Mouse (Mus musculus) embryonic fibroblast, embryonic 13.5 days (primary cell): ENCODE results near the gene Celf1. TPM values are rescaled to one million over a fixed set of nuclear protein-coding genes. Genes with fewer than 3 reads are reported as not detected.
"Not testable (repeated sequence)": the region's sequence is repeated elsewhere in the genome, so short reads cannot be mapped to it uniquely, and the experiment has no call there.

ENCODE experiments used
- H3K27ac ChIP-seq: 2 replicates; pipeline ENCODE4 v1.5.1; 2012; ENCODE audit warnings: low read length, control low read depth, inconsistent platforms; ENCODE audit not compliant: insufficient read depth
- H3K4me1 ChIP-seq: 2 replicates; pipeline ENCODE4 v1.6.1; 2011; ENCODE audit warnings: low read length; ENCODE audit not compliant: control insufficient read depth, insufficient read depth
- H3K4me3 ChIP-seq: 2 replicates; pipeline ENCODE4 v1.5.1; 2011; ENCODE audit warnings: mild to moderate bottlenecking, control low read depth, low read length; ENCODE audit not compliant: insufficient read depth
- CTCF ChIP-seq: IDR thresholded peaks from 2 replicates; pipeline ENCODE4 v1.5.1; 2011; ENCODE audit warnings: mild to moderate bottlenecking, control low read depth, low read length, moderate library complexity, borderline replicate concordance; ENCODE audit not compliant: insufficient read depth
- POLR2A ChIP-seq: IDR thresholded peaks from 2 replicates; pipeline ENCODE4 v1.6.1; 2011; ENCODE audit warnings: low read depth, mild to moderate bottlenecking, control low read depth, low read length, moderate library complexity
- polyA plus RNA-seq: library from polyadenylated mRNA; stranded (reverse); fragments of >200 nt; gene quantifications from 2 replicates; pipeline ENCODE4 v1.2.4, GENCODE M21; 2011; ENCODE audit warnings: low read depth; ENCODE audit not compliant: missing spikeins, insufficient read length

Gene Celf1
- 80.6 and 90.6 TPM in 2 replicates for polyA plus RNA-seq

GRCm38 (mm10) chr2:90940233-90941229 lies at the start of gene Celf1:
Celf1 (plus strand) TSS chr2:90940382.
- TF ChIP-seq CTCF: no peak
- peak; percentile 58 for TF ChIP-seq POLR2A
- Histone ChIP-seq H3K27ac (peak within 1 kb of the TSS; percentile 85), H3K4me3 (peak within 1 kb of the TSS; percentile 99), H3K4me1 (peaks cover 6% of the 10 kb centered on the region)

DNA sequence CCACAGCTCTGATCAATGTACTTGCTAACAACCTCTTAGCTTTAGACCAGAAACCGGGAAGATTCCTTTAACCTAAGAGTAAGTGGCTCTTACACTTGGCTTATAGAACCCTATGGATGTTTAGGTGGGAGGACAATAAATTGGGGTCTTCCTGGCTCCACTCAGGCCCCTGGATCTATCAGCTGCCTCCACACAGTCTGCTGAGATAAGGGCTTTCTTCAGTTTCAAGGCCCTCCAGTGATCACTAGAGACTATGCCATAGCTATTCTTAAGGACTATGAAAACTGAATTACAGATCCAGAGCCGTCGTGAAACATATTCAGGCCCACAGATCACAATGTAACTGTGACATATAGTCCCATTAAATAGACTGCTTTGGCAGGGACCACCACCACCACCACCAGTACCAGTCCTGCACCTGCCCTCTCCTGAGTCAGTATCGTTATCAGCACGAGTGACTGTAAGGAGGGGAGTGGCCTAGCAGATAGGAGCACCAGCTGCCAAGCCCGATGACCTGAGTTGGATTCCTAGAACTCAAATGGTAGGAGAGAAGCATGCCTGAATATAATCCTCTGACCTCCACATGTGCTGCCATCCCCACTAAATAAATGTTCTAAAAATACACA lies 46.4 kb upstream of the Celf1 start:
- Histone ChIP-seq H3K4me3 (no peak overlapping the region), H3K4me1 (peaks cover 2% of the 10 kb centered on the region; the same call in 1 of the 2 replicates), H3K27ac (no peak overlapping the region)
- TF ChIP-seq CTCF (no peak), POLR2A (no peak)

- not testable (repeated sequence) for H3K4me1 ChIP-seq, H3K4me3 ChIP-seq, H3K27ac ChIP-seq
These were observed 45.9 kb upstream of the Celf1 start for GRCm38 (mm10) chr2:90894299-90894677.

DNA sequence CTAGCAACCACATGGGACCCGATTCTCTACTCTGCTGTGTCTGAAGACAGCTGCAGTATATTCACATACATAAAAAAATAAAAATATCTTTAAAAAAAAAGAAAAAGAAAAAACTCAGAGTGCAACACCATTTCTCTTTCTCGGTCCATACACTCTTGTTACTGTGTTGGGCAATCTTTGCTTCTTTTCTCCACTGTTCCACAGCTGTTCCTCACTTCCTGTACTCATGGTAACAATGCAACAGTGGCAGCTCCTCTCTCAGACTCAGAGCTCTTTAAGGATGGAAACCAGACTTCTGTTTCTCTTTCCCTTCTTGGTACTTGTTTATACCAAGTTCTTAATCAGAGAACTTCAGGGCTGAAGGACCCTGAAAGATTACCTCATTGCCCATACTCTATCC lies 36.8 kb upstream of the Celf1 start:
- TF ChIP-seq POLR2A (no peak), CTCF (no peak)
- no peak overlapping the region for H3K27ac ChIP-seq
- H3K4me3 ChIP-seq: peak overlapping the region; percentile 93
- peaks cover 3% of the 10 kb centered on the region; the same call in 1 of the 2 replicates for H3K4me1 ChIP-seq

DNA sequence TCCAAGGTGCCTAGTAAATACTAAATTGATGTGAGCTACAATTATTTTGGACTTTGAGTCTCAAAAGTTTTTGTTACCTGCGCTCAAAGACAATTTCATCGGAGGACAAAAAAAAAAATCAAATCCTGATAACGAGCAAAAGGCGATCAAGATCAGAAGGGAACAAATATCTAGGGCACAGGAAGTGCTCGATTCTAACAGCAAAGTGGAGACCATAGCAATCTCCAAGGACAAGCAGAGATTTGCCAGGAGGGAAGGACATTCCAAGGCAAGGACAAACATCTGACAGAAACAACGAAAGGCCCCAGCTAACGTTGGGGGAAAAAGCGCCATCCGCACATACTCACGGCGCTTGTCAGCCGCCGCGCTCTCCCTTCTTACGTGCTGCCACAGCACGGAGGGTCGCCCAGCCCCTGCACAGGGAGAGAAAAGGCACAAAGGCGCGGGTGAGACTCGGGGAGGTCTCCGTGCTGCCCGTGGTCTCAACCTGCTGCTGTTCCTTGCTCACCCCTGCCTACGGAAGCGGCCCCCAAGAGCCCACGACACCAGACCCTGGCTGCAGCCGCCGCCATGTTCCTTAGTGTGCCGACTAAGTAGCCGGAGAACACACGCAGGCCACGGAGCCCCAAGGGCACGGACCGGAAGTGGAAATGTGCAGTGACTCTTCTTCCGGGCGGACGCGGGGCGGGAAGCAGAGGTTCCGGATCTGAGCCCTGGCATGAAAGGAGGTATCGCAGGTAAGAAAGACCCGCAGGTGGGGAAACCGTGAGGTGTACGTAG lies 35.9 kb upstream of the Celf1 start, which contains the start of the genes Kbtbd4 and Ndufs3:
Gene Kbtbd4 (plus strand): TSS at position 665 of the 780 bp plus-strand sequence.
Gene Ndufs3 (minus strand): TSS at position 752 of the 780 bp plus-strand sequence.
- Histone ChIP-seq H3K4me1 (peaks cover 3% of the 10 kb centered on the region; the same call in 1 of the 2 replicates), H3K27ac (peak within 1 kb of the TSS; percentile 63), H3K4me3 (peak within 1 kb of the TSS; percentile 93)
- TF ChIP-seq CTCF (no peak), POLR2A (peak; percentile 90)

GRCm38 (mm10) chr2:90904856-90905224 lies 35.3 kb upstream of the Celf1 start:
- Histone ChIP-seq H3K4me1 (peaks cover 3% of the 10 kb centered on the region; the same call in 1 of the 2 replicates), H3K4me3 (peak overlapping the region; percentile 93), H3K27ac (no peak overlapping the region)
- TF ChIP-seq CTCF (no peak), POLR2A (no peak)

DNA sequence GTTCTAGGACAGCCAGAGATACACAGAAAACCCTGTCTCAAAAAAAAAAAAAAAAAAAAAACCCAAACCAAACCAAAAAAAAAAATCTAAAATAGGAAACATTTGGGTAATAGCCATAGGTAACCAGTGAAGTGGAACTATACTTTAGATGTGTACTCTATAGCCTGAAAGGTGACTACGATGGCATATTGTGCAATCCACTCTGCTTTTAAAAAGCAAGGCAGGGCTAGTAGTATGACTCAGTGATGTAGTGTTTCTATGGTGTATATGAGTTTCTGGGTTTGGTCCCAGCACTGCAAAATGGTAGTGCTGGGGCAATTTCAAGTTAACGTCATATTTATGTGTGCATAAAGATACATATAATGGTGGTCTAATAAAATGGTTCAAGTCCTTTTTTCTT lies 33.5 kb upstream of the Celf1 start:
- Histone ChIP-seq H3K27ac (no peak overlapping the region), H3K4me3 (no peak overlapping the region), H3K4me1 (peaks cover 3% of the 10 kb centered on the region; the same call in 1 of the 2 replicates)
- no peak for TF ChIP-seq CTCF
- no peak for TF ChIP-seq POLR2A

DNA sequence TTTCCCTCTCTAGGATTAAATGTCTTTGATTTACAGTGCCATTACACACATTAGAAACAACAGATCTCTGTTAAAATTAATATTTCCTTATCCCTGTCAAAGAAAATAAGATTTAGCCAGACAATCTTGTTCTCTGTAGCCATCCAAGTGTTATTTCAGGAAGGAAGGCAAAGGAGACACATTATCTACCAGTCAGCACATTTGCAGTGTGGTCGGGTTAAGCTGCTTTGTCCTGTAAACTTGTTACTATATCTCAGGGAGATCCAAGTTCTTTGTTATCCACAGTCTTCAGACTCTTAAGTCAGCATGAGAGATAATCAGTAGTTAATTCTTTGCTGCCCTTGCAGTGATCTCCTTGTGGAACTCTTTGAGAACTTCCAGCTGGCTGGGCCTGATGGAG lies 29.3 kb upstream of the Celf1 start:
- TF ChIP-seq CTCF: no peak
- Histone ChIP-seq H3K4me1 (peaks cover 7% of the 10 kb centered on the region), H3K4me3 (no peak overlapping the region), H3K27ac (no peak overlapping the region)

- H3K27ac ChIP-seq: no peak overlapping the region
- H3K4me1 ChIP-seq: peaks cover 8% of the 10 kb centered on the region
- no peak overlapping the region for H3K4me3 ChIP-seq
- TF ChIP-seq POLR2A: no peak
- TF ChIP-seq CTCF: no peak
These were observed 28.5 kb upstream of the Celf1 start for GRCm38 (mm10) chr2:90911668-90912067.
